Mouse (Mus musculus) CD4-positive, CD25-positive, alpha-beta regulatory T cell, adult 9 weeks (primary cell): ENCODE results near the gene Rtf2. TPM values are rescaled to one million over a fixed set of nuclear protein-coding genes. Genes with fewer than 3 reads are reported as not detected.

Source experiments
- polyA plus RNA-seq: library from polyadenylated mRNA; unstranded; fragments of 100-300 nt; shearing (Covaris generic); gene quantifications from one replicate; pipeline ENCODE4 v1.2.1, GENCODE M21; 2017

Rtf2 gene
- 162 TPM for polyA plus RNA-seq

GRCm38 (mm10) chr2:172439843-172440639, at the start of gene Rtf2:
TSS of gene Rtf2 (plus strand) at chr2:172440556.

GRCm38 (mm10) chr2:172393391-172394051, 46.8 kb upstream of the Rtf2 start, which contains the start of gene Cass4:
TSS of gene Cass4 (plus strand) at chr2:172393794.

GRCm38 (mm10) chr2:172458496-172458895, 18.1 kb downstream of the Rtf2 start, which contains the start of gene Gcnt7:
TSS of gene Gcnt7 (minus strand) at chr2:172458596.

GRCm38 (mm10) chr2:172472318-172472717, 32.0 kb downstream of the Rtf2 start, which contains the start of gene Fam209:
TSS of gene Fam209 (plus strand) at chr2:172472520.

Other genes starting within 250 kb of the Rtf2 start
- not detected for gene Mc3r, start 192.1 kb upstream of the Rtf2 start, polyA plus RNA-seq
- 14.5 TPM for gene Fam210b, start 95.0 kb upstream of the Rtf2 start, polyA plus RNA-seq
- 4.9 TPM for gene Aurka, start 70.0 kb upstream of the Rtf2 start, polyA plus RNA-seq
- 40.6 TPM for gene Cstf1, start 69.9 kb upstream of the Rtf2 start, polyA plus RNA-seq
- 6.4 TPM for gene Cass4, start 46.8 kb upstream of the Rtf2 start, polyA plus RNA-seq
- gene Gcnt7, start 18.0 kb downstream of the Rtf2 start, polyA plus RNA-seq, result 5.1 TPM
- 1.1 TPM for gene Fam209, start 32.0 kb downstream of the Rtf2 start, polyA plus RNA-seq
- gene Tfap2c, start 109.0 kb downstream of the Rtf2 start, polyA plus RNA-seq, result not detected